Mouse (Mus musculus) myocyte (in vitro differentiated cells): ENCODE measurements around the gene Rragd. TPM values are rescaled to one million over a fixed set of nuclear protein-coding genes. Genes with fewer than 3 reads are reported as not detected.

Experiments
- H3K27me3 ChIP-seq: one replicate; pipeline ENCODE4 v1.6.1; 2011; ENCODE audit not compliant: control insufficient read depth, insufficient read depth, insufficient read length
- H3K36me3 ChIP-seq: one replicate; pipeline ENCODE4 v1.6.1; 2011; ENCODE audit not compliant: control insufficient read depth, insufficient read depth
- H3K4me2 ChIP-seq: one replicate; pipeline ENCODE4 v1.6.1; 2011; ENCODE audit warnings: low read depth, control low read depth
- H3K4me3 ChIP-seq: one replicate; pipeline ENCODE4 v1.5.1; 2011; ENCODE audit warnings: mild to moderate bottlenecking, control low read depth, moderate library complexity
- H3K79me2 ChIP-seq: one replicate; pipeline ENCODE4 v1.6.1; 2011; ENCODE audit not compliant: control insufficient read depth, insufficient read depth
- H3ac ChIP-seq: one replicate; pipeline ENCODE4 v1.6.1; 2011; ENCODE audit not compliant: control insufficient read depth, insufficient read length
- CEBPB ChIP-seq: IDR thresholded peaks from 2 replicates; pipeline ENCODE4 v1.6.1; 2011; ENCODE audit warnings: mild to moderate bottlenecking, moderate library complexity; ENCODE audit not compliant: poor library complexity, insufficient read depth, severe bottlenecking
- E2F4 ChIP-seq: IDR thresholded peaks from one replicate; pipeline ENCODE4 v1.6.1; 2011; ENCODE audit warnings: mild to moderate bottlenecking, control low read depth, moderate library complexity; ENCODE audit not compliant: insufficient read depth
- MAX ChIP-seq: IDR thresholded peaks from one replicate; pipeline ENCODE4 v1.6.1; 2011; ENCODE audit warnings: low read depth, mild to moderate bottlenecking, control low read depth
- MYOD1 ChIP-seq, 3 experiments: IDR thresholded peaks; one replicate each; pipeline ENCODE4 v1.6.1; 2011; ENCODE audit warnings: control low read depth in 2 of 3, low read depth in 2 of 3, mild to moderate bottlenecking in 2 of 3, moderate library complexity in 1 of 3; ENCODE audit not compliant: insufficient read length in 2 of 3, control insufficient read depth in 1 of 3
- MYOG ChIP-seq, 3 experiments: IDR thresholded peaks; one replicate each; pipeline ENCODE4 v1.6.1; 2011; ENCODE audit warnings: control low read depth in 2 of 3, low read depth in 2 of 3, mild to moderate bottlenecking in 2 of 3; ENCODE audit not compliant: insufficient read length in 2 of 3, control insufficient read depth in 1 of 3, insufficient read depth in 1 of 3
- POLR2A ChIP-seq: IDR thresholded peaks from one replicate; pipeline ENCODE4 v1.6.1; 2011; ENCODE audit warnings: low read depth, mild to moderate bottlenecking, control low read depth, moderate library complexity; ENCODE audit not compliant: insufficient read length
- POLR2AphosphoS2 ChIP-seq: IDR thresholded peaks from one replicate; pipeline ENCODE4 v1.6.1; 2011; ENCODE audit warnings: low read depth, control low read depth; ENCODE audit not compliant: insufficient read length
- REST ChIP-seq: IDR thresholded peaks from one replicate; pipeline ENCODE4 v1.6.1; 2011; ENCODE audit warnings: mild to moderate bottlenecking, control low read depth, moderate library complexity; ENCODE audit not compliant: insufficient read depth, insufficient read length
- SRF ChIP-seq: IDR thresholded peaks from one replicate; pipeline ENCODE4 v1.6.1; 2011; ENCODE audit warnings: low read depth; ENCODE audit not compliant: control insufficient read depth, insufficient read length
- TCF12 ChIP-seq: IDR thresholded peaks from one replicate; pipeline ENCODE4 v1.6.1; 2011; ENCODE audit warnings: mild to moderate bottlenecking, control low read depth; ENCODE audit not compliant: poor library complexity, insufficient read depth, severe bottlenecking
- TCF3 ChIP-seq: IDR thresholded peaks from one replicate; pipeline ENCODE4 v1.6.1; 2011; ENCODE audit warnings: low read depth, control low read depth; ENCODE audit not compliant: insufficient read length
- USF1 ChIP-seq: IDR thresholded peaks from one replicate; pipeline ENCODE4 v1.6.1; 2011; ENCODE audit warnings: low read depth, mild to moderate bottlenecking, control low read depth, moderate library complexity
- polyA plus RNA-seq: library from polyadenylated mRNA; unstranded; fragments of >200 nt; fragmentation: generic; extraction: Trizol; gene quantifications from one replicate; pipeline ENCODE4 v1.2.1, GENCODE M21; 2012; ENCODE audit warnings: missing spikeins

The Rragd gene
- polyA plus RNA-seq, 1 experiment = 7.9 TPM

- Histone ChIP-seq H3K27me3 (no peaks in the 10 kb centered on the region), H3ac (no peak overlapping the region), H3K79me2 (no peaks in the 10 kb centered on the region), H3K4me3 (no peak overlapping the region), H3K4me2 (no peak overlapping the region), H3K36me3 (no peaks in the 10 kb centered on the region)
- TF ChIP-seq MYOG (IDR thresholded peaks at IDR 0.05; ENCODE audit: control insufficient read depth in 1 of 3, insufficient read depth in 1 of 3, insufficient read length in 2 of 3, low read depth in 2 of 3) (peak in 1 of 3 experiments; percentile 56), MYOD1 (IDR thresholded peaks at IDR 0.05; ENCODE audit: control insufficient read depth in 1 of 3, insufficient read length in 2 of 3, low read depth in 2 of 3) (peak in 1 of 3 experiments; percentile 71), SRF (no peak), CEBPB (no peak)
Observed at GRCm38 (mm10) chr4:32987006-32987405, 4.2 kb downstream of the Rragd start.

GRCm38 (mm10) chr4:32989346-32989745 is 6.5 kb downstream of the Rragd start:
- no peaks in the 10 kb centered on the region for H3K79me2 ChIP-seq
- H3K4me3 ChIP-seq = no peak overlapping the region
- H3ac ChIP-seq = no peak overlapping the region
- no peak for TF ChIP-seq POLR2A
- no peak for TF ChIP-seq REST
- TF ChIP-seq POLR2AphosphoS2 = no peak
- no peak for TF ChIP-seq MYOD1 (IDR thresholded peaks at IDR 0.05; ENCODE audit: control insufficient read depth in 1 of 3, insufficient read length in 2 of 3, low read depth in 2 of 3)
- no peaks in the 10 kb centered on the region for H3K36me3 ChIP-seq
- no peak overlapping the region for H3K4me2 ChIP-seq
- no peaks in the 10 kb centered on the region for H3K27me3 ChIP-seq

- H3K4me2 ChIP-seq = no peak overlapping the region
- H3K36me3 ChIP-seq = no peaks in the 10 kb centered on the region
- no peak overlapping the region for H3ac ChIP-seq
- no peaks in the 10 kb centered on the region for H3K79me2 ChIP-seq
- no peak overlapping the region for H3K4me3 ChIP-seq
- H3K27me3 ChIP-seq = no peaks in the 10 kb centered on the region
- no peak for TF ChIP-seq MYOG (IDR thresholded peaks at IDR 0.05; ENCODE audit: control insufficient read depth in 1 of 3, insufficient read depth in 1 of 3, insufficient read length in 2 of 3, low read depth in 2 of 3)
- TF ChIP-seq E2F4 = no peak
- TF ChIP-seq POLR2A = no peak
- TF ChIP-seq POLR2AphosphoS2 = no peak
- TF ChIP-seq USF1 = no peak
- TF ChIP-seq TCF3 = no peak
- no peak for TF ChIP-seq MAX
- TF ChIP-seq MYOD1 (IDR thresholded peaks at IDR 0.05; ENCODE audit: control insufficient read depth in 1 of 3, insufficient read length in 2 of 3, low read depth in 2 of 3) = no peak
- no peak for TF ChIP-seq CEBPB
- TF ChIP-seq REST = no peak
- no peak for TF ChIP-seq TCF12
- TF ChIP-seq SRF = no peak
Observed at GRCm38 (mm10) chr4:32994168-32994567, 11.3 kb downstream of the Rragd start.

- TF ChIP-seq E2F4 = no peak
- no peak for TF ChIP-seq POLR2A
- no peak for TF ChIP-seq TCF12
- no peak for TF ChIP-seq MYOG (IDR thresholded peaks at IDR 0.05; ENCODE audit: control insufficient read depth in 1 of 3, insufficient read depth in 1 of 3, insufficient read length in 2 of 3, low read depth in 2 of 3)
- TF ChIP-seq USF1 = no peak
- TF ChIP-seq REST = no peak
- no peak for TF ChIP-seq TCF3
- no peak for TF ChIP-seq CEBPB
- no peak for TF ChIP-seq MYOD1 (IDR thresholded peaks at IDR 0.05; ENCODE audit: control insufficient read depth in 1 of 3, insufficient read length in 2 of 3, low read depth in 2 of 3)
- TF ChIP-seq POLR2AphosphoS2 = no peak
- no peak for TF ChIP-seq MAX
- TF ChIP-seq SRF = no peak
- H3K79me2 ChIP-seq = no peaks in the 10 kb centered on the region
Observed at GRCm38 (mm10) chr4:32996083-32996482, 13.2 kb downstream of the Rragd start.

GRCm38 (mm10) chr4:32997571-32997970 is 14.7 kb downstream of the Rragd start:
- TF ChIP-seq TCF3 (no peak), MYOD1 (IDR thresholded peaks at IDR 0.05; ENCODE audit: control insufficient read depth in 1 of 3, insufficient read length in 2 of 3, low read depth in 2 of 3) (no peak), REST (no peak), CEBPB (no peak), E2F4 (no peak), MAX (no peak)
- no peak overlapping the region for H3K4me2 ChIP-seq
- H3ac ChIP-seq = no peak overlapping the region
- no peaks in the 10 kb centered on the region for H3K27me3 ChIP-seq
- no peaks in the 10 kb centered on the region for H3K79me2 ChIP-seq
- no peaks in the 10 kb centered on the region for H3K36me3 ChIP-seq
- H3K4me3 ChIP-seq = no peak overlapping the region

More at GRCm38 (mm10) chr4:32996083-32996482, 13.2 kb downstream of the Rragd start:
- Histone ChIP-seq H3K27me3 (no peaks in the 10 kb centered on the region), H3K4me2 (no peak overlapping the region), H3K36me3 (no peaks in the 10 kb centered on the region), H3ac (no peak overlapping the region), H3K4me3 (no peak overlapping the region)
